Mouse (Mus musculus) heart, postnatal 10 days (tissue): Measurements from ENCODE around the gene Dcaf1. TPM values are rescaled to one million over a fixed set of nuclear protein-coding genes. Genes with fewer than 3 reads are reported as not detected.

Experiments
- DNase-seq, 2 experiments: peaks; one replicate each; pipeline ENCODE4 v3.0.0; 2021
- intact Hi-C: fragments of 180-260 bp; cut with DNase I; formaldehyde crosslinking; loops from one replicate; pipeline ENCODE4 v1.15.1; 2025
- total RNA-seq, 2 experiments: library from RNA; stranded (reverse); gene quantifications; 2 replicates each; pipeline ENCODE4 v1.2.3; 2021

Dcaf1 gene
- total RNA-seq, 2 experiments from 2014 or later: 23.1 to 25.8 TPM

DNA sequence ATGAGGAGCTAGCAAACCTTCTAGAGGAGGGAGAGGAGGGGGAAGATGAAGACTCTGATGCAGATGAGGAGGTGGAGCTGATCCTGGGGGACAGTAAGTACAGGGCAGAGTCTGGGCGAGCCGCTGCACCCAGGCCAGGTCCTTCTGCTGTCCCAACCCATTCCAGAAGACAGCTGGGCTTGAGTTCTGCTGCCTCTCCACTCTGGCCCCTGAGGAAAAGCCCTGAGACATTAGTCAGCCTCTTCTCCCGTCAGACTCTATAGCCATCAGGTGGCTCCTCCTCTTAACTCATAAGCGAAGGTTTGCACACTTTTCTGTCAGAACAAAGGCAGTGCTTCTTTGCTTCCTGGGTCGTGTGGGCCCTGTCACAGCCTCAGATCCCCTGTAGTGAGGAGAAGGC is 52.5 kb downstream of the Dcaf1 start:
- intact Hi-C loops: no loop called here
- no peak for DNase-seq

DNA sequence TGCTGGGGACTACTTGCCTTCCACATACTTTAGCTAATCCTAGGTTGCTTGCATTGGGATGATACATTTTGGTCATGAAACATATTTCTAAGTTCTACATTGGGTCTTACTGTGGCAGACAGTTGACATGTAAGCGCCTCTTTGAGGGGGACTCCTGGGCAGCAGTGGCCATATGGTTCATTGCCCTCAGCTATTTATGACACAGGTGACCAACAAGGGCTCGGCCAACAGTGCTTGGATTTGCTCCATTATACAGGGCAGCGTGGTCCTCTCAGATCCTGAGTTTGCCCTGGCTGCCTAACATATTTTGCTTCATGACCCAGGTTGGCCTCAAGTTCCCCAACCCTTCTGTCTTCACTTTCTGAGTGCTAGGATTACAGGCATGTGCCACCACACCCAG is 55.0 kb downstream of the Dcaf1 start:
- DNase-seq: no peak
- intact Hi-C loops: no loop called here

DNA sequence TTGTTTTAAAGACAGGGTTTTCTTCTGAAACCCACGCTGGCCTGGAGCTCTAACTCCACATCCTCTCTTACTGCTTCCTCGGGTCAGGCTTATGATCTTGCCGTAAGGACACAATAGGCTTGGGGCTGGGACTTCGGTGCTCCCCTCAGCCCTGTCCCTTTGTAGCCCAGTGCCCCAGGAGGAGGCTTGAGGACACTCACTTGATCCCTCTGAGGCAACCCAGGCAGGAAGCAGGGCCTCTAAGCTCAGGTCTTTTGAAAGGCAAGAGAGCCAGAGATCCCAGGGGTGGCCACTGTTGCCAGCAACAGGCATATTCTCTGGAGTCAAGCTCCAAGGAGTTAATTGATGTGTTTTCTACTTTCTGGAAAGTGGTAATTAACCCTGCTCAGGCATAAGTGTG is 57.8 kb downstream of the Dcaf1 start:
- intact Hi-C loops: no loop called here
- no peak for DNase-seq

DNA sequence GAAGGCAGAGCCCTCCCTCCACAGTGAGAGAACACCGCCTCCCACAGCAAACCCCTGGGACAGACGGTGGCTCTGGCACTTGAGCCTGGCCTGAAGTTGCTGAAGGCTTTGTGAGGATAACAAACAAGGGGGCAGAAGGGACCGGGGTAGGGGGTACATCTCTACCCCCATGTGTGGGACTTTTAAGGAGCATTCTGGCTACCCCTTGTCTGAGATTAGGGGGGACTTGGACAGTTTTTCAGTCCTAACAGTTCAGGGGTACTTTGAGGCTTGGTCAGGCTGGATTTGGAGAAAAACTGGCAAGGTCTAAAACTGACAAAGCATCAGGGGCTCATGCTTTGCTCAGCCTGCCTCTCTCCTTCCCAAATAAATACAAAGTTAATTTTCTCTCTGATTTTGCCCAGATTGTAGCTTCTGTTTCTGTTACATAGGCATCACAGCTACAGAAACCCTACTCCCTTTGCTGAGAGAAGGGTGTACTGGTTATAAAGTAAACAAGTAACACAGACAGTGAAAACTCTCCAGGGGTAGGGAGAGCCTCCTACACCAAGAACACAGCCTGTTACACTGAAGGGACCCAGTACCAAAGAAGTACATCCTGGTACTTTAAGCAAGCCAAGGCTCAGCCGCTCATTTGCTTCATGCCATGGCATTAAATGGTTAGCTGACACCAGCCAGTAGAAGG is 59.5 kb downstream of the Dcaf1 start:
- intact Hi-C loops: no loop called here
- no peak for DNase-seq

DNA sequence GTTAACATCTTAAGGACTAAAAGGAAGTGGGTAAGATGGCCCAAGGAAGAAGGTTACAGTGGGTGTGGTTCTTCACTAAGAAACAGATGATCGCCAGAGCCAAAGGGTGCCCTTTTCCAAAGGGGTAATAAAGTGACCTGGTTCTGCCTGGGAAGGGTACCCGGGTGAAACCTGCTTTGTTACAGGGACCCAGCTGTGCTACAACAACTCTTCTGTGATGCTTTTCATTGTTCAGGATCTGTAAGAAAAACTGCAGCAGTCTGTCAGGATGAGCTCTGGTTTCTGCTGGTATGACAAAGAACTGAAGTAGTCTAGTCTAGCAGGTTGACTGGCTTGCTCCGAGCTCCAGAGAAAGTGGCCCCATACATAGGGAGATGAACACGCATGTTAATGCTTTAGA is 60.5 kb downstream of the Dcaf1 start:
- intact Hi-C loops: no loop called here
- DNase-seq: no peak

DNA sequence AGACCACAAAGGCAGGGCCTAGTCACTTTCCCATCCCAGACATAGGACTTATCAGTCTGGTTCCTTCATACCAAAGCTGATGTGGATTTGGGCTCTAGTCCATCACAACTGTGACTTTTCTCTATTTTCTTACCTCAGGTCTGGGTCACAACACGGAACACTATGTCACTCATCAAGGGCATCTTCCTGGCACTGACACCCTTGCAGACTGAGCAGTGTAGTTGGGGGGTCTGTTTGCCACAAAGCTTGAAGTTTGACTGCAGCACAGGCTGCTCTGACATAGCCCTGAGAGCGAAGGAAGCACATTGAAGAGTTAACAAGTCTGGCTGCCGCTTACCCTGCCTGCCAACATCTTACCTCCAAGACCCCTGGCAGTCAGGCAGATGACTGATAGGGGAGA is 61.4 kb downstream of the Dcaf1 start:
- intact Hi-C loops: no loop called here
- DNase-seq: no peak

DNA sequence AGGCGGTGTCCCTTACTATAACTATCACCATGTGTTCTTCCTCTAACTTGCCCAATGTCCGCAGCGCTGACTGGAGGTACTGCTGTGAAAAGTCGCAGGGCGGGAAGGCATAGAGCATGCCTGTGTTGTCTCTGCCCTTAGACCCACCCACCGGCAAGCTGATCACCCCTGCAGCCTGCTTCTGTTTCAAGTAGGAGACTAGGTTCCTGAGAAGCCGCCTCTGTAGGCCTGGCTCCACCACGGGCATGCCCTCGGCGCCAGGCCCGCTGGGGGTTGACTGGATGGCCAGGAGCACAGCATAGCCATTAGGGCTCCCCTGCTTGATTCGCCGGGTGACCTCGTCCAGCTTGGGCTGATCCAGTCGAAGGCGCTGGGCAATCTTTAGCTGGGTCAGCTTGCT is 62.6 kb downstream of the Dcaf1 start:
- intact Hi-C loops: no loop called here
- no peak for DNase-seq

DNA sequence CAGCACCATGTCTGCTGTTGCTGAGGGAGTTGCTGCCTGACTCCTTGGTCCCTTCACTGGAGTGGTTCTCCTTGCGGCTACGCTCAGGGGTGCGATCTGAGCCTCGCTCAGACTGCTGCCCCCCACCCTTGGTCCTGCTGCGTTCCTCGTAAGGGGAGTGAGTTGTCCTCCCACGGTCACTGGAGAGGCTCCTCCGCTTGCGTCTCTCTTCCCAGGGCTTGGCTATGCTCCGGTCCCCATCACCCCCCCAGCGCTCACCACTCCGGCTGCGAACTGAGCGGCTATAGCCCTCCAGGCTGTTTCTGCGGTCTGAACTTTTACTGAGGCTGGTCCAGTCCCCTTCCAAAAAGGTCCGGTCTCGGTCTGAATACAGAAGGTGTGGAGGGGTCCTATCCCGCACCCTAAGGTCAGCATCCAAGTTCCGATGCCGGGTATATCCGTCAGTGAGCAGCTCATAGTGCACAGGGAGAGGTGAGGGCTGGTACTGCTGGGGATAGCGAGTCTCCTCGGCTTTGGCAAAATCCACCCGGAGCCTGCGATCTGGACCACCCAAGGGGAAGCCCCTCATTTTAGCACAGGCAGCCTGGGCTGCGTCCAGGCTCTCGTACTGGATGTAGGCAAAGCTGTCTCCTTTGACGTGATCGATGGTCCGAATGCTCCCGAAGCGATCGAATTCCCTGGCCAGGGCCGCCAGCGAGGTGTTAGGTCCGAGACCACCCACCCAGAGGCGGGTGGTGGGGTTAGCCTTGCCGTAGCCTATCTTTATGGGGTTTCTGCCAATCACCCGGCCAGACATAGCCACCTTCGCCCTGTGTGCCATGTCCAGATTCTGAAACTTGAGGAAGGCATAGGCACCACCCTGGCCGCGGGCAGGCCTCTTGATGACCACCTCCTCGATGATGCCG is 63.6 kb downstream of the Dcaf1 start:
- intact Hi-C loops: no loop called here
- DNase-seq: peak in 1 of 2 experiments; percentile 11

DNA sequence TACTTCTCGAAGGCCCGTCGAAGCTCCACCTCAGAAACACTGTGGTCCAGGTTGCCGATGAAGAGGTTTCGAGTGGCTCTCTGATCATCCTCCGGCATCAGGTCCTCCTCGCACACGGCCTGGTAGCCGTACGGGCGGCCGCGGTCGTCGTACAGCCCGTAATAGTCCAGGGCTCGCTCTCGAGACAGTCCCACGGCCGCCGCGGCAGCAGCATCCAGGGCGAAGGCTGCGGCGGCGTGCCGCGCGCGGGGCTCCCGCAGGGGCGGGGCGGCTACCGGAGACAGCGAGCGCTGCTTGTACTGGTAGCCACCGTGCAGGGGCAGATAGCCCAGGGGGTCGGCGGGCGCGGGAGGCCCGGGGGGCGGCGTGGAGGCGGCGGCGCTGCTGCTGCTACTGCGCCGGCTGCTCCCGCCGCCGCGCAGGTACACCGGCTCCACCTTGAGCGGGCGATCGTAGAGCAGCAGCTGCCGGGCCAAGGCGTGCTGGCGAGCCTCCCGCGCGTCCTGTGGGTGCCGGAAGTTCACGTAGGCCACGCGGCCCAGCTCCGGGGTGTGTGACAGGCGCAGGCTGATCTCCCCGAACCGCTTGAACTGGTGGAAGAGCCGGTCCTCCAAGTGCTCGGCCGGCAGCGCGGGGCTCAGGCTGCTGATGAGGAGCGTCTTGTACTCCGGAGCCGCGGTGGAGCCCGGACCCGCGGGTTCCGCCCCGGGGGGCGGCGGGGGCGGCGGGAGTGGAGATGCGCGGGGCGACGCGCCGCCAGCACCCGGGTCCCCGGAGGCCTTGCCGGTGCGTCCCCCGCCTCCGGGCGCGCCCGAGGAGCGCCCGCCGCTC is 64.4 kb downstream of the Dcaf1 start:
- peak; percentile 50 to 60 for DNase-seq
- intact Hi-C loops: loop anchor here (2.0 kb wide), 2 partner anchors 63 to 199 kb away; no protein-coding TSS in a partner anchor

DNA sequence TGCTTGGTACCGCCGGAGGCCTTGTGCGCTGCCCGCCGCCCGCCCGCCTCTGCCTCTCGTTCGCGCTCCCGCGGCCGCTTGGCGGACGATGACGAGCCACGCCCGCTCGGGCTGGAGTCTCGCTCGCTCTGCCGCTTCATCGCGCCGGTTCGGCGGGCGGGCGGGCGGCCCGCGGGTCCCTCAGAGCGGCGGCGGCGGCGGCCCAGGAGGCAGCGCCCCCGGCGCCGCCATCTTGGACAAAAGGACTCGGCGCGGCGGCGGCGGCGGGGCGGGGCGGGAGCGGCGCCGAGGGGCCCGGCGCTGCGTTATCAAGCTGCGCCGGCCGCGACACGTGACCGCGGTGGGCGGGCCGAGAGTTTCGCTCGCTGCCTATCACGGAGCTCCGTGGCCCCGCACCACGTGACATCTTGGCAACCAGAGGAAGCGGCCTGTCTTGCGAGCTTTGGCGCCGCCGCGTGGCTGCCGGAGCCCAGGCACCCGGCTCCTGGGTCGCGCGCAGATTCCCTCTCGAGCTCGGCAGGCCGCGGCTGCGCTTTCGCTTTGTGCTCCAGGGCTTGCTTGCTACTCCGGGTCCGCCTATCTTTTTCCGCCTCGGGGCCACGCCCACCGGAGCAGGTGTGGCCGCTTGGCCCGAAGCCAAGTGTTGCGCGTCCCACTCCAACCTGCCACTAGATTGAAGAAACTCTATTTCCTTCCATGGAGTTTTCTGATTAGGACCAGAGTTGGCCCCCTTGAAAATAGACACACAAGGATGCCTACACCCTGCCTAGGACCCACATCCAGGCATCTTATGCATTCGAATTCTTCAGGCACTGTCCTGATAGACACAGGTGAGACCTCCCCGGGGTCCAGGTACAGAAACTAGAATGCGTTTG is 65.4 kb downstream of the Dcaf1 start, which contains the start of gene Rbm15b:
Gene Rbm15b, minus strand, starts transcription at position 601 of the 875 bp plus-strand sequence.
- peak; percentile 98 to 99 for DNase-seq

DNA sequence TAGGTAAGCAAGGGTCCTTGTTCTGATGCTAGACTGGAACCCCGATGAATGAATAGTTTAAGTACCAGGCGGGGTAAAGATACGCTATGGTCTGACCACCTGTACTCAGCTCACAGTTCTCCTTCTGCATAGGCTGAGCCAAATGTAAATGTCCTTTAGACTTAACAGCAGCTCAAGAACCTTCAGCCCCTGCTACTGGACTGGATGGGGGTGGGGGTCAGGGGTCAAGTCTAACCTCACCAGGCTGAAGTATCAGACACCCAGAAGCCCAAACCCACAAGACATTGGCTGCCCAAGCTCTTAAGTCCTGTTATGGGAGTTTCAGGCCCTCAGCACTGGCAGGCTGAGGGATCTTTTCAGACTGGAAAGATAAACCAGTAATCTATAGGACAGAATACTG is 66.7 kb downstream of the Dcaf1 start:
- DNase-seq: no peak
- intact Hi-C loops: no loop called here

More for the DNA sequence above, 65.4 kb downstream of the Dcaf1 start, which contains the start of gene Rbm15b:
- intact Hi-C loops: loop anchor here (2.0 kb wide), 2 partner anchors 64 to 200 kb away; no protein-coding TSS in a partner anchor

DNA sequence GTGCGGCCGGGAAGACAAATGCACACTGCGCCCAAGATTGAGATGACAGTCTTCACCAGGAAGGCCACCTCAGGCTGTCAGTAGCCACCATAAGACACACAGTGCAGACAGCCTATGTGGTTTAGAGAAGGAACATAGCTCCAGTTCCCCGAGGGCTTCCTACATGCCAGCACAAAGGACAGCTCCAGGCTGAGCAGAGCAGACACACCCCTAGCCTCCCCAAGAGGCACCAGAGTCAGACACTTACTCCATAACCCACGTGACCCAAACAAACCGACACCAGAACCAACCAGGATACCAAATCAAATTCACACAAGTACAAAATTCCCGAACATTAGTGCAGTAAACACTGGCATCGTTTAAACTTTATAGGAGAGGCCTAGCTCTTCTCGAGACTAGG is 67.6 kb downstream of the Dcaf1 start:
- DNase-seq: no peak
- intact Hi-C loops: no loop called here

DNA sequence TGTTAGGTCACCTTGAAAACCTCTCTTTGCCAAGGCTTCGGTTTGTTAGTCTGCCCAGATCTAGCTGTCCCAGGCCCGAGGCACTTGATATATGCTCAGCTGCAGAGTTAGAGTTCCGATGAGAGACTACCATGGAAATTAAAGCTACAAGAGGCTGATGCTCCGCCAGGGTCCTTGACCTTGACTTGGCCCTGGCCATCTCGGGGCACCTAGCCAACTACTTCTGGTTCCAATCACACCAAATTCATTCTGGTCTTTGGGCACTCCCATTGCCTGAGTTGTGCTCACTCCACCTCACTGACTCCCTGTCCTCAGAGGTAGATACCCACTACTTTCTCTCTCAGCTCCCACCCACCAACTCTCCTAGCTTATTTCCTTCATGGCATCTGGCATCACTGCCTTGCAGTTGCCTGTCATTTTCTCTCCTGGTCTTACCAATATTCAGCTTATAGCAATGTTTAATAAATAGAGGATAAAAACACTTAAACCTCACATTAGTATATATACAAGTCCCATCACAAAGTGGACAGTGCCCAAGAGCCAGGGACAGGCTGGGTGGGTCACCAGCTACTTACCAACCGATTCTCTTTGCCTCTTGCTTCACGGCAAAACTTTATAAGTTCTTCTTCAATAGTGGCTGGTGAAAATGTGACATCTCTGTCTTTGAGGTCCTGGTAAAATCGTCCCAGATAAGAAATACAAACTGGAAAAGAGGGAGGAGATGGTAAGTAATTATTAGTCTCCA is 69.0 kb downstream of the Dcaf1 start:
- DNase-seq: peak; percentile 20 to 35
- intact Hi-C loops: loop anchor here (5.0 kb wide), 1 partner anchor 452 kb away; the partner anchor contains the start of gene 6430571L13Rik

DNA sequence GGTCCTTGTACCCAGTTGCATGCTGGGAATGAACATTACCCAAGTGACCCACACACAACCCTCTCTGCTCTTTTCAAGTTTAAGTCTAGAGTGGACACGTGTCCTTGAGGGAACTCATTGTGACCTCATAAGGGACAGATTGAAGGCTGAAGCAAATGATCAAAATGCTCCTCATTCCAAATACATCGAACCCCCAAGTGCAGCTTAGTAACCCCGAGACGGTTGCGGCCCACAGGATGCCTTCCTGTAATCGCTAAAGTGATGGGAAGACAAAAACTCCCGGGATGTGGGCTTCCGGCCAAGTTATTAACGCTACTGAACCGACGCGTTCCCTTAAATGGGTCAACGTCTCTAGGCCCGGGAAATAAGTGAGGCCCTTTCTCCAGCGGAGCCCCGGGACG is 69.7 kb downstream of the Dcaf1 start:
- no peak for DNase-seq
- intact Hi-C loops: loop anchor here (5.0 kb wide), 1 partner anchor 451 kb away; the partner anchor contains the start of gene 6430571L13Rik

DNA sequence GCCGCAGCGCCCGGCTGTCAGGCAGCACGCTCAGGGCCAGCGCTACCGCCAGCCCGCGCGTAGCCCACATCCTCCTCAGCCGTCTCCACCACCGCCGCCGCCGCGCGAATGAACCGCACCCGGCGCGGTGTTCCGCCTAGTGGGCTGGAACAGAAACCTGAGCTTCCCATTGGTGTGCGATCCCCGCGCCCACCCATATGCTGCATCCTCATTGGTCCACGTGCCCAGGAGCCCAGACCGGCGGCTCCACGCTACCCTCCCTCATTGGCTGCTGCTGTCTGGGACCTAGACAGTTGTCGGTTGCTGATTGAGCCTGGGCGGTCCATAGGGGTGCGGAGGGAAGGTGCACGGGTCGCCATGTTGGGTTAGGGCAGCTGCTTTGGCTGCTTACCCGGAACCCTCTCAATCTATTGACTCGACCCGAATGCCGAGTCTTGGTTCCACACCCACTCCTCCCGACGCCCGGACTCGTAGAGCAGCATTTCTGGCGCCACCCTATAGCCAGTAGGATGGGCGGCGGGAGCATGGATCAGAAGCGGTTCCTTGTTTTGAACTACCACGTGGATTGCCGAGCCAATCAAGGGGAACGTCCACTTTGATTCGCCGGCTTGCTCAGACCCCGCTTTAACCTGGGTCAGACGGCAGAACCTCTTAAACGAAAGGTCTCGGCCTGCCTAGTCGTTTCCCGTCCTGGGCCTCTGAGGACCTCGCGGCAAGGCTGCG is 70.3 kb downstream of the Dcaf1 start, which contains the start of gene Manf:
Gene Manf, minus strand, starts transcription at position 151 of the 723 bp plus-strand sequence.
- peak; percentile 97 to 99 for DNase-seq
- intact Hi-C loops: loop anchor here (5.0 kb wide), 1 partner anchor 450 kb away; the partner anchor contains the start of gene 6430571L13Rik

DNA sequence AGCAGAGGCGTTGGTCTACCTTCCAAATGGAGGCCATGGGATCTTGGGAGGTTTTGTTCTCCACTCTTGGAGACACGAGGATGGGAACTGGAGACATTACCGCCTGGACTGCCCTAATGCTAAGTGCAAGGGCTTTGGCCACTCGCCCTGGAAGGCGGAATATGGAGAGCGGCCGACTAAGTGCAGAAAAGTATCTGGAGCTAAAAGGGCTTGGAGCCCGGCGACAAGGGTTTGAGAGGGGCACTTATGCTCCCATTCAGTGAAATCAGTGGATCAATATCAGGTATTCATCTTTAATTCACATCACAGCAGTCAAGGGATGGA is 70.8 kb downstream of the Dcaf1 start:
- intact Hi-C loops: loop anchor here (5.0 kb wide), 1 partner anchor 450 kb away; the partner anchor contains the start of gene 6430571L13Rik
- no peak for DNase-seq

DNA sequence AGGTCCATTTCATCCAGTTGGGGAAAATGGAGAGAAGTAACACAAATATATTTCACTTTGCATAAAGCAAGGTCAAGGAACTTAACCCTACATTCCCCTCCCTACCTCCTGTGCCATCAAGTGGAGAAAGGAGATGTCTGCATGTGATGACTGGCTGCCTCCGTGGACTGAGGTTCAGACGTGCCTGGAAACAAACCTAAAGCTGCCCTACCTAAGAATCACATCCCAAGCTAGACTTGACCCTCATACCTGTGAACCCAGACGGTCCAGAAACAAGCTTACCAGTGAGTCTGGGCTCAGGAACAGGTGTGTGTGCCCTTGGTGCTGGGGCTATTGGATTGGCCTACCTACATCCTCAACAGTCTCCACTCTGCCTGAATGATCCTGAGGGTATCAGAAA is 71.7 kb downstream of the Dcaf1 start:
- intact Hi-C loops: loop anchor here (5.0 kb wide), 1 partner anchor 449 kb away; the partner anchor contains the start of gene 6430571L13Rik
- DNase-seq: no peak

DNA sequence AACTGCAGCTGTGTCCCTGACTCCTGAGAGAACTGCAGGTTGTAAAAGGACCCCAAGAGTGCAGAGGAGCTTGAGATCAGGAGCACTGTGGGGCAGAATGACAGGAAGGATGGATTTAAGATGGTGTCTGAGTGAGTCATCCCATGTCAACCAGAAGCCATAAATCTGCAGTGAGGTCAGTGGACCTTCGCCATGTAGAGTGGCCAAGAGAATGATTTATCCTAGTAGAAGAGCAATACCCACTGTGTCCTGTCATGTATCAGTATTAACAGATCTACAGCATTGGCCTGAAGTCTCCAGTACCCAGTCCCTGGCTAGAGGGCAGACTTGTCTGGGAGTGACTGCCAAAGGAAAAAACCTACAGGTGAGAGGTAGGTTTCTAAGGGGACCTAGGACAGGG is 77.2 kb downstream of the Dcaf1 start:
- intact Hi-C loops: no loop called here

More for the DNA sequence above, 77.2 kb downstream of the Dcaf1 start:
- DNase-seq: no peak
